Mouse (Mus musculus): ENCODE data around the gene 1700029H14Rik. TPM values are rescaled to one million over a fixed set of nuclear protein-coding genes. Genes with fewer than 3 reads are reported as not detected.

The 1700029H14Rik gene
- polyA plus RNA-seq, 2 experiments = 0.02 TPM; not detected in 1

DNA sequence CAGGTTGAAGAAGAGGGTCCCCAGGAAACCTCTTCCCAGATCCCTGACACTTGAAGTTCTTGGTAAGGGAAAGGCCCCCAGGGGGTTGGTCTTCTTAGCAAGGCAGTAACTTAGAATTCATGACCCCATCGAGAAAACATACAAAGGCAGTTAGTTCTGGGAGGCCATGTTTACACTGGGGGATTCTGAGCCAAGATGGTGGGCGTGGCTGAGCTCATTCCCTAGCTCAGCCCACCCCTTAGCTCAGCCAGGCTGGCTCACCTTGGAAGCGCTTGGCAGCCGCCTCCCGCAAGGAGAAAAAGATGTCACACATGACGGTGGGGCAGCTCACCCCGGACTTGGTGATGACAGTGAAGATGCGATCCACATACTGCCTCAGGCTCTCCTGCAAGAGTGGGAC lies 22.4 kb upstream of the 1700029H14Rik start:
- DNase-seq (ENCODE audit: low read depth in 3 of 3, low spot score in 3 of 3) = no peak
- Histone ChIP-seq H3K4me2 (ENCODE audit: low read depth) (no peak overlapping the region), H3K9me3 (ENCODE audit: control insufficient read depth, low read length) (no peaks in the 10 kb centered on the region), H3K4me3 (ENCODE audit: insufficient read depth in 1 of 2, low read depth in 2 of 2, low read length in 2 of 2) (no peak overlapping the region), H3K27ac (no peak overlapping the region), H3K9ac (replicated peaks) (no peak overlapping the region), H3K4me1 (replicated peaks; ENCODE audit: control insufficient read depth in 2 of 2, insufficient read depth in 2 of 2, low read length in 1 of 2) (peaks cover 0 to 10% of the 10 kb centered on the region in 2 experiments; a peak in 2 of 4 replicates), H3K27me3 (ENCODE audit: control insufficient read depth, insufficient read depth, low read length) (no peaks in the 10 kb centered on the region), H3K36me3 (replicated peaks; ENCODE audit: control insufficient read depth, insufficient read depth, low read depth) (no peaks in the 10 kb centered on the region; the same call in 1 of the 2 replicates)
- 70% methylated on average over 8 of the region's 8 CpGs for WGBS (ENCODE audit: insufficient replicate concordance)
- TF ChIP-seq EP300 (IDR thresholded peaks at IDR 0.05; ENCODE audit: low read depth) = no peak
- TF ChIP-seq CTCF (IDR thresholded peaks at IDR 0.05; ENCODE audit: low read depth) = no peak
- ATAC-seq (ENCODE audit: insufficient read depth) = no peak

- no peak for ATAC-seq (ENCODE audit: insufficient read depth)
These were observed 15.6 kb upstream of the 1700029H14Rik start for GRCm38 (mm10) chr8:13577869-13578268.

GRCm38 (mm10) chr8:13571999-13572398 lies 9.7 kb upstream of the 1700029H14Rik start:
- H3K9ac ChIP-seq (replicated peaks) = no peak overlapping the region
- no peak overlapping the region for H3K27ac ChIP-seq
- ATAC-seq (ENCODE audit: insufficient read depth) = no peak
- H3K4me1 ChIP-seq (replicated peaks; ENCODE audit: control insufficient read depth in 2 of 2, insufficient read depth in 2 of 2, low read length in 1 of 2) = no peaks in the 10 kb centered on the region
- H3K36me3 ChIP-seq (replicated peaks; ENCODE audit: control insufficient read depth, insufficient read depth, low read depth) = no peaks in the 10 kb centered on the region
- no peak overlapping the region for H3K4me2 ChIP-seq (ENCODE audit: low read depth)
- 79% methylated on average over 11 of the region's 11 CpGs for WGBS (ENCODE audit: insufficient replicate concordance)
- no peak overlapping the region for H3K4me3 ChIP-seq (ENCODE audit: insufficient read depth in 1 of 2, low read depth in 2 of 2, low read length in 2 of 2)
- no peaks in the 10 kb centered on the region for H3K9me3 ChIP-seq (ENCODE audit: control insufficient read depth, low read length)
- H3K27me3 ChIP-seq (ENCODE audit: control insufficient read depth, insufficient read depth, low read length) = no peaks in the 10 kb centered on the region
- TF ChIP-seq CTCF (IDR thresholded peaks at IDR 0.05; ENCODE audit: low read depth) (no peak), EP300 (IDR thresholded peaks at IDR 0.05; ENCODE audit: low read depth) (no peak)
- DNase-seq (ENCODE audit: low read depth in 3 of 3, low spot score in 3 of 3) = no peak

More at GRCm38 (mm10) chr8:13577869-13578268, 15.6 kb upstream of the 1700029H14Rik start:
- DNase-seq (ENCODE audit: low read depth in 3 of 3, low spot score in 3 of 3) = no peak
- H3K9me3 ChIP-seq (ENCODE audit: control insufficient read depth, low read length) = no peaks in the 10 kb centered on the region
- WGBS (ENCODE audit: insufficient replicate concordance) = 73% methylated on average over 6 of the region's 6 CpGs
- H3K4me1 ChIP-seq (replicated peaks; ENCODE audit: control insufficient read depth in 2 of 2, insufficient read depth in 2 of 2, low read length in 1 of 2) = 0 out of 4 replicates have a peak, but pooled peaks cover 0 to 6% of the 10 kb centered on the region in 2 experiments
- TF ChIP-seq EP300 (IDR thresholded peaks at IDR 0.05; ENCODE audit: low read depth) = no peak
- no peak for TF ChIP-seq CTCF (IDR thresholded peaks at IDR 0.05; ENCODE audit: low read depth)
- no peak overlapping the region for H3K4me2 ChIP-seq (ENCODE audit: low read depth)
- no peak overlapping the region for H3K4me3 ChIP-seq (ENCODE audit: insufficient read depth in 1 of 2, low read depth in 2 of 2, low read length in 2 of 2)
- no peak overlapping the region for H3K27ac ChIP-seq
- no peaks in the 10 kb centered on the region for H3K27me3 ChIP-seq (ENCODE audit: control insufficient read depth, insufficient read depth, low read length)
- no peak overlapping the region for H3K9ac ChIP-seq (replicated peaks)
- H3K36me3 ChIP-seq (replicated peaks; ENCODE audit: control insufficient read depth, insufficient read depth, low read depth) = no peaks in the 10 kb centered on the region

GRCm38 (mm10) chr8:13557526-13557925 lies 4.7 kb downstream of the 1700029H14Rik start:
- Histone ChIP-seq H3K27ac (no peak overlapping the region), H3K4me1 (replicated peaks; ENCODE audit: control insufficient read depth in 2 of 2, insufficient read depth in 2 of 2, low read length in 1 of 2) (no peaks in the 10 kb centered on the region), H3K9ac (replicated peaks) (no peak overlapping the region), H3K9me3 (ENCODE audit: control insufficient read depth, low read length) (no peaks in the 10 kb centered on the region), H3K36me3 (replicated peaks; ENCODE audit: control insufficient read depth, insufficient read depth, low read depth) (no peaks in the 10 kb centered on the region), H3K4me2 (ENCODE audit: low read depth) (no peak overlapping the region), H3K27me3 (ENCODE audit: control insufficient read depth, insufficient read depth, low read length) (no peaks in the 10 kb centered on the region), H3K4me3 (ENCODE audit: insufficient read depth in 1 of 2, low read depth in 2 of 2, low read length in 2 of 2) (no peak overlapping the region)
- WGBS (ENCODE audit: insufficient replicate concordance) = 53% methylated on average over 2 of the region's 2 CpGs
- TF ChIP-seq CTCF (IDR thresholded peaks at IDR 0.05; ENCODE audit: low read depth) = no peak
- TF ChIP-seq EP300 (IDR thresholded peaks at IDR 0.05; ENCODE audit: low read depth) = no peak
- DNase-seq (ENCODE audit: low read depth in 3 of 3, low spot score in 3 of 3) (no peak), ATAC-seq (ENCODE audit: insufficient read depth) (no peak)

- Histone ChIP-seq H3K27ac (no peak overlapping the region), H3K4me3 (ENCODE audit: insufficient read depth in 1 of 2, low read depth in 2 of 2, low read length in 2 of 2) (no peak overlapping the region), H3K27me3 (ENCODE audit: control insufficient read depth, insufficient read depth, low read length) (no peaks in the 10 kb centered on the region), H3K36me3 (replicated peaks; ENCODE audit: control insufficient read depth, insufficient read depth, low read depth) (no peaks in the 10 kb centered on the region), H3K9ac (replicated peaks) (no peak overlapping the region), H3K4me1 (replicated peaks; ENCODE audit: control insufficient read depth in 2 of 2, insufficient read depth in 2 of 2, low read length in 1 of 2) (0 out of 4 replicates have a peak, but pooled peaks cover 0 to 3% of the 10 kb centered on the region in 2 experiments), H3K4me2 (ENCODE audit: low read depth) (no peak overlapping the region), H3K9me3 (ENCODE audit: control insufficient read depth, low read length) (no peaks in the 10 kb centered on the region)
- TF ChIP-seq CTCF (IDR thresholded peaks at IDR 0.05; ENCODE audit: low read depth) = no peak
- no peak for TF ChIP-seq EP300 (IDR thresholded peaks at IDR 0.05; ENCODE audit: low read depth)
- ATAC-seq (ENCODE audit: insufficient read depth) (no peak), DNase-seq (ENCODE audit: low read depth in 3 of 3, low spot score in 3 of 3) (no peak)
- 69% methylated on average over 6 of the region's 6 CpGs for WGBS (ENCODE audit: insufficient replicate concordance)
These were observed 10.8 kb downstream of the 1700029H14Rik start for GRCm38 (mm10) chr8:13551574-13551830.
